Mouse (Mus musculus) mature B cell (primary cell): ENCODE measurements around the gene Tpst2.

ENCODE experiments used
- in situ Hi-C: fragments of 300-500 bp; cut with MboI; formaldehyde crosslinking; loops from 2 replicates; pipeline ENCODE4 v1.14.3; 2019

The Tpst2 gene

DNA sequence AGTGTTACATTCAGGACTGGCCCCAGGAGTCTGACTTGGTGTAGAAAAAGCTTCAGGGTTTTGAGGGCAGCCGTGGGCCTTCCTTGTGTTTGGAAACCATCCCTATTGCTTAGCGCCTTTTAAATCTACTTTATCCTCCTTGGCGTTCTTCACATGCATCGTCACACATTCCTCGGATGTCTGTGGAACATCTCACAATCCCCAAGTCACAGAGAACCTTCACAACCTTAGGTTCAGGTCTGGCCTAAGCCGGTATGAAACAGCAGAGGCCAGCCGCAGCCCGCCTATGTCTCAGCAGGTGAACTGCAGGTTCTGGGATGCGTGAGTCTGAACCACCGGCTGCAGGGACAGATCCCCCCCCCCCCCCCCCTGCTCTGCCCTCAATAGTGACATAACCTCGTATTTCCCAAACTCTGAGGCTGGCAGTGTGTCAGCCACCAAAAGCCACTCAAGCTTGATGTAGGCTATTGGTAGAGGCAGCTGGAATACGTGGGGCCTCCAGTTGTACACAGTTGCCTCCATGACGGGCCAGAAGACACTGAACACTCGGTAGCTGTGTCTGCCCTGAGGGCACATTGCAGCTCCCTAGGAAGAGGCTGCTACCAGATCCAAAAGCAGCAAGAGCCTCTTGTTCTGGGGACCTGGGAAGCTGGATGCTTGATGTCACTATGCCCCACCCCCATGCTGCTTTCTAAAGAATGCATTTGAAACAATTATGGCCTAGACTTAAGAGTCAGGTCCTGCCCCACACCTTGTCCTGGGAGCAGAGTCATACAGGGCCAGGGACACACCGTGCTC is 4.6 kb downstream of the Tpst2 start:
- in situ Hi-C loops, result no loop called here

- in situ Hi-C loops, result no loop called here
These were observed 5.2 kb downstream of the Tpst2 start for GRCm38 (mm10) chr5:112281676-112282075.

DNA sequence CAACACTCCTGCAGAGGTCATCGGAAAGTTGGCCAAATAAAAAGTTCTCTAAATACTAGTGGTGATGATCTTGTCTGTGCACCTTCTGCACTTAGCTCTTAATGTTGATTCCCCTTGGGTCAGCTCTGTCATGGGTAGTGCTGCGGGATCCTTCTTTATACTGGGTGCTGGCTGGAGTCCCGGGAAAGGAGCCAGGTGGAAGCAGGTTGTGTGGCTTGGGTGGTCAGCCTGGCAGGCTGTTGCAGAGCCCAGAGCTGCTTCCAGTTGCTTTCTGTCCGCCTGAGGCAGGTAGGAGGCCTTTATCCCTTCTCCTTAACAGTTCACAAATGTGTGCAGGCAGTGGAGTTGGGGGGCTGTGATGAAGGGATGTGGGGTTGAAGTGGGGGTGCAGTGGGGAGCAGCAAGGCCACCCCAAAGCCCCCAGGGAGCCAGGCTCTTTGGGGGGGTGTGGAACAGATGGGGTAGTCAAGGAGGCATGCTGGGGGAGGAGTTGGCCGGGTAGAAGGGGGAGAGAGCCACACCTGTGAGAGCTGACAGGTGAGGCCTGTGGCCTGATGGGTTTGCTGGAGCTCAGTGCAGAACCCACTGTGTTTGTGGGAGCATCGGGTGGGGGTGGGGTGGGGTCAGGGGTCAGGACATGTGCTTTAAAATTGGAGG is 5.8 kb downstream of the Tpst2 start:
- in situ Hi-C loops, result no loop called here

GRCm38 (mm10) chr5:112282780-112283482 is 6.4 kb downstream of the Tpst2 start:
- in situ Hi-C loops, result no loop called here

GRCm38 (mm10) chr5:112283543-112284202 is 7.2 kb downstream of the Tpst2 start:
- in situ Hi-C loops, result no loop called here

DNA sequence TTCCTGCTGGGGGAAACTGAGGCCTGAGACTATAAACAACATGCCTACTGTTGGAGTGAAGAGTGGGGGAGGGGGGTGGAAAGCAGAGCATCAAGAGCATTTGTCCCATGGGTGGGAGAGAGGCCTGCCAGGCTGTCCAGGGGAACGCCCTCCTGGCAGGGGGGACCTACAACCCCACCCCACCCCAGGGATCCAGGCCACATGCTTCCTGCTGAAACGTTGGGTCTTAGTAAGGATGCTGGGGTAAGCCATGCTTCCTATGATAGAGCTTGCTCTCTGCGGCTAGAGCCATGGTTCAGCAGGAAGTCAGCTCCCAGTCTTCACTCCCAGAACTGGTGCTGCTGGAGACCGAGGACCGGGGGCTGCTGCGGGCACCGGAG is 7.7 kb downstream of the Tpst2 start:
- in situ Hi-C loops, result no loop called here

DNA sequence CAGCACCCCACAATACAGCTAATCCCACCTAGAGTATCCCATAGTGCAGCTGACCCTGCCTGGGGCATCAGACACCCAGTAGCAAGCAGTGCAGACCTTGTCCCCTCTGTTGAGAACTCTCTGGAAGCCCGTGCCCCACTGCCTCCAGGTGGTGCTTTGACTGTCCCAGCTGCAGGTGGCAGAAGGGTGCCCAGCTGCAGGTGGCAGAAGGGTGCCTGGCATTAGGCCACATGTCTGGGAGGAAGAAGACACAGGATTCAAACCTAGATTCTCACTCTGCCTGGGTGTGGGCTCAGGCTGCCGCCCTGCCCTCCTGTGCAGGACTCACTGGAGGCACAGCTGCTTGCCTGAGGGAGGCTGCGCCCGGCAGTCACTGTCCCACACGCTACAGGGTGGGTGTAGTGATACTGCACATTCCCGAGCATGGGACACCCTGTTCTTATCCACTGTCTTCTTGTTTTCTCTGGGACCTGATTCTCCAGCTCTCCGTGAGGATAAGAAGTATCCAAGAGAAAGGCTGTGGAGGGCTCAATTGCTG is 9.1 kb downstream of the Tpst2 start:
- in situ Hi-C loops, result no loop called here

- in situ Hi-C loops, result no loop called here
These were observed 10.1 kb downstream of the Tpst2 start for GRCm38 (mm10) chr5:112286608-112286983.

DNA sequence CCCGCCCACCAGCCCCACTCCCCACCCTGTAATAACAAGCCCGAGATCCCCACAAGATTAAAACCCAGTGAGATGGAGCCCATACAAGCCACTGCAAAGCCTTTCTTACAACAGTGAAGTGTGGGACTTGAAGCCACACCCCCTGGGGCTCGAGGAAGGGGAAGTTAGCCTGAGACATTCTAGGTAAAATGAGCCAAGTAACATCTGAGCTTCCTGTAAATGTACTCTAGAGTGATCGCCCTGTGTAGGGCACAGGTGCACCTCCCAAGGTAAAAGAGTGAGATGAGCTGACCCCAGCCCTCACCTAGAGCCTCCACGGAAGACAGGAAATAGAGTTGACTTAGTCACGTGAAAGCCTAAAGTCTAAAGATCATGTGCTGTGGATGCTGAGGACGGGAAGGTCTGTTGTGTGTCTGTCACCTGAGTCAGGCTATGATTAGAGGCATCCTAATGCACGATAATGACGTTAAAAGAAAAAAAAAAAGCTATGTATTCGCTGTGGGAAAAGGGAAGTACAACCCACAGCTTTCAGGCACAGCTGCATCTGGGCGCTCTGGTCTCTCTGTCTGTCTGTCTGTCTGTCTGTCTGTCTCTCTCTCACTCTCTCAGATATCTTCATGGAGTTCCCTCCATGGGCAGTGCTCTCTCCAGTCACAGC is 10.6 kb downstream of the Tpst2 start:
- in situ Hi-C loops, result no loop called here

GRCm38 (mm10) chr5:112287652-112288051 is 11.2 kb downstream of the Tpst2 start:
- in situ Hi-C loops, result no loop called here

DNA sequence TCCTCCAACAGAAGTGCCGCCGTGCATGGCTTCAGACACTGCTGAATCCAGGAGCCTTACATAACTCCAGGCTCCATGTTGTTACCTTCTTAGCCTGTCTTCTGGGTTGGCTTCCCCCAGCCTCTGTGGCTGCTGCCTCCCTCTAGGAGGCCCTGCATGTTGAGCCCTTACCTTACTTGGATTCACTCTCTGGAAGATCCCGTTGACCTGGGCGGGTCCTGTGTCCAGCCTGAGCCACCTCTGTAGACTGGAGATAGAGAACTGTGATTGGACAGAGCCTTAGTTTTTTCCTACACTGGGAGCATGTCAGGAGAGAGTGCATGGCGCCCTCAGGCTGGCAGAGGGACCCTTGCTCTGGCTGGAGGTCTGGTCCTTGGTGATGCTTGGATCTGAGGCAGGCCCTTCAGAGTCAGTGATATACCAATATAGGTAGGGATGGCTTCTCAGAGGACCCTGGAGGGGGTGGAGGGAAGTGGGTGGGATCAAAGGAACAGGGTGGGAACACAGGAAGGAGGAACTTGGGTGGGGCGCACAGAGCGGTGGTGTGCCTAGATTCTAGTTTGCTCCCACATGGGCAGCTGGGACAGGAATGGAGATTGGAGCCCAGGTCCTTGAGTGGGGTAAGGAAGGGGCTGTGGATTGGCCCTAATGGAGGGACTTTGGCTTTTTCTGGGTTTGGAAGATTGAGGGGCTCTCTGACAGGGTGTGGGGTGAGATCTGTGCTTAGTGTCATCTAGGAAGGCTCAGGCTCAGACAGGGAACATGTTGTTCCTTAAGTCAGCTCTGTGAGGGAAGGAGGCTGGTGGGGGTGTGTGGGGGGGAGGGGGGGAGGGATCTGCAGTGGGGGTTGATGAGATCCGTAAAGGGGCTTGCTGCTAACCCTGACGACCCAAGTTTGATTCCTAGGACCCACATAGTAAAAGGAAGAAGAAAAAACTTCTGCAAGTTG is 12.0 kb downstream of the Tpst2 start:
- in situ Hi-C loops, result no loop called here

DNA sequence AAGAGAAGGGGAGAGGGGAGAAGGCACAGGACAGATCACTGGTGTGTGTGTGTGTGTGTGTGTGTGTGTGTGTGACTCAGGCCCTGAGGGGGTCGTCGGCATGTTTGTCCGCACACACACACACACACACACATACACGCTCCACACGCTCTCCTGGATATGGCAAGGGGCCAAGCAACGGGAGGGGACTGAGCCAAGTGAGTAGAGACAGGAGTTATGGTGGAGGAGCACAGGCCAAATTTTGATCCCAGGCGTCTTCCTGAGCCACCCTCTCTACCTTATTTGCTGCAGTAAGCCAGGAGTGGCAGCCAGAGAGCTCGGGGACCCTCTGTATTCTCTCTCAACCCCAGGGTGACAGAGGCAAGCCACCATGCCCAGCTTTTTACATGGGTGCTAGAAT is 12.7 kb downstream of the Tpst2 start:
- in situ Hi-C loops, result no loop called here

GRCm38 (mm10) chr5:112289819-112290535 is 13.5 kb downstream of the Tpst2 start:
- in situ Hi-C loops, result no loop called here

GRCm38 (mm10) chr5:112290536-112290880 is 14.0 kb downstream of the Tpst2 start:
- in situ Hi-C loops, result no loop called here

GRCm38 (mm10) chr5:112291866-112292265 is 15.4 kb downstream of the Tpst2 start:
- in situ Hi-C loops, result no loop called here

DNA sequence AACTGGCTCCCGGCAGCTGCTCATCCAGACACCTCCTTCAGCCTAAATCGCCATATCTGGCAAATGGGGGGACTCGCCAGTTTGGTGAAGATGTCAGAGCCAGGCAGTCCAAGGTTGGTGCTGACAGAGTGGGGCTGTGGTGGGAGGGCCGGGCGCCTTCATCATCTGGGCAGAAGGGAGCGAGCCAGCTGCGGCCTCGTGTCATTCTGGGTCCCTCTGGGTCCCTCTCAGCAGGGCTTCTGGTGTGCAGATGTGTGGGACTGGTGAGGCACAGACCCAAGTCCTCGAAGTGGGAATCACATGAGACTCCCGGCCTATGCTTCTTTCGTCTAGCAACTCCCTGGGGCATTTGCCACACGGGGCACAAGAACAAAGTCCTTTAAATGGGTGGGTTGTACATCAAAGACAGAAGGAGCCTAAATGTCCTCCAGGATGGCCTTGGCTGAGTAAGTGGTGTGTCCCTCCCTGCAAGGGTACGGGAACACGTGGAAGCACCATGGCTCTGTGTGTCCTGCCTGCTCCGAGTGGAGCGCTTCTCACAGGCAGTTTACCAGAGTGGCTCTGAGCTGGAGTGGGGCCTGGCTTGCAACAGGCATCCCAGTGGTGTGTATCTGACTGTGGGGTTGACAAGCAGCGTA is 16.0 kb downstream of the Tpst2 start:
- in situ Hi-C loops, result no loop called here

DNA sequence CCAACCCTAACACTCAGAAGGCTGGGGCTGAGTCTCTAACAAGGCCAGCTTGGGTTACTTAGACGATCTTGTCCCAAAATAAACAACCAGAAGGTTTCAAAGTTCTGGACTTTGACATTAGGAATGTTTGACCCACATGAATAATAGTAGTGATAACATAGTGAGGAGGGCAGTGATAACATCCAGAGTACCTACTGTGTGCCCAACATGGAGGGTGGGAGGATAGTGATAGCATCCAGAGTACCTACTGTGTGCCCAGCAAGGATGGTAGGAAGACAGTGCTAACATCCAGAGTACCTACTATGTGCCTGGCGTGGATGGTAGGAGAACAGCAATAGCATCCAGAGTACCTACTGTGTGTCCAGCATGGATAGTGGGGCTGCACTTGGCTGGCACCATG is 17.3 kb downstream of the Tpst2 start:
- in situ Hi-C loops, result no loop called here

- in situ Hi-C loops, result no loop called here
These were observed 18.2 kb downstream of the Tpst2 start for GRCm38 (mm10) chr5:112294696-112295095.

- in situ Hi-C loops, result no loop called here
These were observed 18.7 kb downstream of the Tpst2 start for GRCm38 (mm10) chr5:112295162-112295561.
